Mouse (Mus musculus): Measurements from ENCODE around the gene Hsd11b1. TPM values are rescaled to one million over a fixed set of nuclear protein-coding genes. Genes with fewer than 3 reads are reported as not detected.
A peak's percentile ranks its signal among the peaks of the same experiment; 100 is the strongest.

Gene Hsd11b1
- total and polyA plus RNA-seq, 2 experiments from 2014 or later: 2.8 to 3.0 TPM

DNA sequence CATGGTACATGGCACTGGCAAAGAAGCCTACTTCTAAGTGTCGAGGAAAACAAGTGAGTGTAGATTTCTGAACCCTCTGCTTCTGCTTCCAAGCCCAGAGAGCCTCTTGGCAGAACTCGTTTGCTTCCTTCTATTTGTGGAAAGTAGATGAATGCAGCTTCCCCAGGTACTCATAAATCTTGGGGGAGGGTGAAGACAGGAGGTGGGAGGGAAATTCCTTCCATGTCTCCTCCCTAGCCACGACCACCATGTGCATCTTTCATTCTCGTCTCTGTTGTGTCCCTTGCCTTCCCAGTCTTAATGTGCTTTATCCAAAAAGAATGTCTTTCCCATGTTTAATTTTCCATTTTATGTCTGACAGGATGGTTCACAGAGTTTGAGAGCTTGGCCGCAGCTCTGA is 11.3 kb downstream of the Hsd11b1 start:
- Histone ChIP-seq H3K4me3 (ENCODE audit: low read depth, low read length) (no peak overlapping the region), H3K27me3 (ENCODE audit: insufficient read depth, low read length) (no peaks in the 10 kb centered on the region), H3K4me1 (ENCODE audit: insufficient read depth, low read length) (no peaks in the 10 kb centered on the region), H3K36me3 (ENCODE audit: insufficient read depth, low read length) (no peaks in the 10 kb centered on the region), H3K27ac (ENCODE audit: low read depth, low read length) (no peak overlapping the region), H3K4me2 (ENCODE audit: low read depth, low read length, poor library complexity, severe bottlenecking) (no peak overlapping the region), H3K9me3 (ENCODE audit: low read length) (no peaks in the 10 kb centered on the region), H3K9ac (replicated peaks; ENCODE audit: low read length, poor library complexity, severe bottlenecking) (no peak overlapping the region)
- ATAC-seq (ENCODE audit: low FRiP score): no peak
- WGBS: 54% methylated on average over 5 of the region's 5 CpGs
- peak; percentile 18 for DNase-seq (ENCODE audit: low spot score)
- TF ChIP-seq CTCF (IDR thresholded peaks at IDR 0.05): no peak

DNA sequence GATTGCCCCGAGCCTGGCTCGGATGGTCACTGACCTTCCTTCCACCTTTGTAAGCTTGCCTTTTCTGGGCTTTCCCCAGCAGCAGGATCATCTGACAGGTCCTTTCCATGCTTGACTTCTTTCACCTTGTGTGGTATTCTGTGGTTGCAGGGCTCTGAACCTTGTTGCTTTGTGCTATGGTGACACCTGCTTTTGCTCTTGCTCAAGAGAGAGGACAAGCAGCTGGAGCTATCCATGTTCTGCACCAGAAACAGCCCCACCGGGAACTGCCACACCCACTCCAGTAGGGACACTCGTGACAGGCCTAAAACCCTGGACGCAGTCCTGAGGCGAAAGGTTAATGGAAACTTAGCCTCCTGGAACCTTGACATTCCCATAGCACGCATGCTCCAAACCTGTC is 12.5 kb downstream of the Hsd11b1 start:
- Histone ChIP-seq H3K9ac (replicated peaks; ENCODE audit: low read length, poor library complexity, severe bottlenecking) (no peak overlapping the region), H3K4me2 (ENCODE audit: low read depth, low read length, poor library complexity, severe bottlenecking) (no peak overlapping the region), H3K4me3 (ENCODE audit: low read depth, low read length) (no peak overlapping the region), H3K27ac (ENCODE audit: low read depth, low read length) (no peak overlapping the region), H3K4me1 (ENCODE audit: insufficient read depth, low read length) (no peaks in the 10 kb centered on the region), H3K9me3 (ENCODE audit: low read length) (no peaks in the 10 kb centered on the region), H3K36me3 (ENCODE audit: insufficient read depth, low read length) (no peaks in the 10 kb centered on the region), H3K27me3 (ENCODE audit: insufficient read depth, low read length) (no peaks in the 10 kb centered on the region)
- 80% methylated on average over 7 of the region's 7 CpGs for WGBS
- no peak for ATAC-seq (ENCODE audit: low FRiP score)
- TF ChIP-seq CTCF (IDR thresholded peaks at IDR 0.05): no peak
- DNase-seq (ENCODE audit: low spot score): no peak

DNA sequence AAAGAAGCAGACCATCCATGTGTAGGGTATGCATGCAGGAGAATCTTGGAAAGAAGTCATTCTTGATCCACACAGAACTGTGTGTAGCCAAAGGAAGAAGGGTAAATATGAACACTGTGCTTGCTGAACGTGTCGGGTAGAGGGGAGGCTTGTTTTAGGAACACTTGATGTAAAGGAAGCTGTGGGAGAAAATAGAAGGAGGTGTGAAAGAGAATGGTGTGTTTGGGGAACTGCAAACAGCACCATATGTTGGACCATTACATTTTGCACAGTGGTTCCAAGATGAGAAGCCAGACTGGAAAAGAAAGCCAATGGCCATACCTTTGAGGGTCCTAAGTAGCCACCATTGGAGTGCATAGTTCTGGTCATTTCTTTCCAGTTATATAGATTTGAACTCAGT is 13.8 kb downstream of the Hsd11b1 start:
- Histone ChIP-seq H3K27me3 (ENCODE audit: insufficient read depth, low read length) (no peaks in the 10 kb centered on the region), H3K9ac (replicated peaks; ENCODE audit: low read length, poor library complexity, severe bottlenecking) (no peak overlapping the region), H3K4me1 (ENCODE audit: insufficient read depth, low read length) (no peaks in the 10 kb centered on the region), H3K36me3 (ENCODE audit: insufficient read depth, low read length) (no peaks in the 10 kb centered on the region), H3K27ac (ENCODE audit: low read depth, low read length) (no peak overlapping the region), H3K4me2 (ENCODE audit: low read depth, low read length, poor library complexity, severe bottlenecking) (no peak overlapping the region), H3K9me3 (ENCODE audit: low read length) (no peaks in the 10 kb centered on the region), H3K4me3 (ENCODE audit: low read depth, low read length) (no peak overlapping the region)
- ATAC-seq (ENCODE audit: low FRiP score) (no peak), DNase-seq (ENCODE audit: low spot score) (no peak)
- TF ChIP-seq CTCF (IDR thresholded peaks at IDR 0.05): no peak
- 86% methylated on average over 2 of the region's 2 CpGs for WGBS

DNA sequence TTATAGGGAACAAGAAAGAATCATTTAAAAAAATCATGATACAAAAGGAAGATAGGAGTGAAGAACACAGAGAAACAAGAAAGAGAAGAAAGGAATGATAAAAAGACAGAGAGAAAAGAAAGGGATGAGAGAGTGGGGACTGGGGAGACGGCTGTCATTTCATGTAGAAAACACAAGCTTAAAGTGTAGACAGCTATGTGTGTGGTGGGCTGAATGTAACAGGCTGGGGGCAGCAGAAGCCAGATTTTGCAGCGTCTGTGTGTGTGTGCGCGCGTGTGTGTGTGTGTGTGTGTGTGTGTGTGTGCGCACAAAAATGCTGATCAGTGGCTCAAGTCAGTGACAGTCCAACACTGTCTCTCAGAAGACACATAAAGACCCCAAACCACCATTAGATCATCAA is 19.6 kb downstream of the Hsd11b1 start:
- Histone ChIP-seq H3K4me1 (ENCODE audit: insufficient read depth, low read length) (no peaks in the 10 kb centered on the region), H3K9ac (replicated peaks; ENCODE audit: low read length, poor library complexity, severe bottlenecking) (no peak overlapping the region), H3K27me3 (ENCODE audit: insufficient read depth, low read length) (no peaks in the 10 kb centered on the region), H3K27ac (ENCODE audit: low read depth, low read length) (no peak overlapping the region), H3K4me2 (ENCODE audit: low read depth, low read length, poor library complexity, severe bottlenecking) (no peak overlapping the region), H3K4me3 (ENCODE audit: low read depth, low read length) (no peak overlapping the region), H3K36me3 (ENCODE audit: insufficient read depth, low read length) (no peaks in the 10 kb centered on the region), H3K9me3 (ENCODE audit: low read length) (no peaks in the 10 kb centered on the region)
- DNase-seq (ENCODE audit: low spot score): no peak
- 75% methylated on average over 6 of the region's 6 CpGs for WGBS
- ATAC-seq (ENCODE audit: low FRiP score): no peak
- TF ChIP-seq CTCF (IDR thresholded peaks at IDR 0.05): no peak

DNA sequence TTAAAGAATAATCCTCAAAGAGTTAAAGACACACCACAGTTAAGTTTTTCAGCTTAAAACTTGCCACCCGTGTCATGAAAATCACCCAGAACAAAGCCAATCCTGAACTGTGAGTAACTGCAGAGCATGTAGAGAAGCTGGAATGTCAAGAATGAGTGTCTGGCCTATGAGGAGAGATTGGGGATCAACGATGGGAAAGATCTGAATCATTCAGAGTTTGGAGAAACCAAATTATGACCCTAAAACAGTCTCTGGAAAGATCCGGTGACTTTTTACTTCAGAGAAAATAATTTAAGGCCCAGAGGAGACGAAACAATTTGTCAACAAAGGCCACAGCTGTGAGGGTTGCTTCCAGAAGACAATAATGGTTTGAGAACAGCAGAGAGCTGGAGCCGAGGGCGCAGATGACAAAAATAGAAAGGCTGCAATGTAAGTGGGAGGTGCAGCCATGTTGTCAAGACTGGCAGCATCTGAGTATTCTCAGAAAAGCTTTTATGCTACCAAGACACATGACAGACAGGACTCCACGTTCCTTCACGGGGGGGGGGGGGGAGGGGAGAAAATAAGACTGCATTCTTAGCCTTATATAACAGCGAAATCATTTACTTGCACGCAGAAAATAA is 20.2 kb downstream of the Hsd11b1 start:
- H3K4me1 ChIP-seq (ENCODE audit: insufficient read depth, low read length): no peaks in the 10 kb centered on the region
- H3K4me3 ChIP-seq (ENCODE audit: low read depth, low read length): no peak overlapping the region
- no peaks in the 10 kb centered on the region for H3K27me3 ChIP-seq (ENCODE audit: insufficient read depth, low read length)
- no peak overlapping the region for H3K9ac ChIP-seq (replicated peaks; ENCODE audit: low read length, poor library complexity, severe bottlenecking)
- no peak overlapping the region for H3K4me2 ChIP-seq (ENCODE audit: low read depth, low read length, poor library complexity, severe bottlenecking)
- WGBS: 58% methylated on average over 10 of the region's 10 CpGs
- H3K9me3 ChIP-seq (ENCODE audit: low read length): no peaks in the 10 kb centered on the region
- no peak for DNase-seq (ENCODE audit: low spot score)
- ATAC-seq (ENCODE audit: low FRiP score): no peak
- no peak for TF ChIP-seq CTCF (IDR thresholded peaks at IDR 0.05)
- no peaks in the 10 kb centered on the region for H3K36me3 ChIP-seq (ENCODE audit: insufficient read depth, low read length)
- H3K27ac ChIP-seq (ENCODE audit: low read depth, low read length): no peak overlapping the region

DNA sequence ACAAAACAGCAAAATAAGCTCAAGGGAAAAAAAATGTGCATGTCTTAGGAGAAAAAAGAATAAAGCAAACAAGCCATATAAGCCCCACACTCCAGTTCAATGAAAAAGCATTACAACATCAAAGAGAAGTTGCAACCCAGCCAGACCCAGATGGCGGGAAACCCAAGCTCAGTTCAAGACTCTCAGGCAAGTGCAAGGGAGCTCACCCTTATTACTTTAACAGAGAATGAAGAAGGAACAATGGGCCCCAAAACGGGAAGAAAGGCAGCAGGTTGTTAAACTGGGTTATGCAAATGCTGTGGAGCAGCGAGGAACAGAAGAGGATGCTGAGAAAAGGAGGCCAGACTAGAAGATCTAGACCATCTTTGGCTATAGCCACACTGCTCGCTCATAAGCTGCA is 21.0 kb downstream of the Hsd11b1 start:
- H3K9ac ChIP-seq (replicated peaks; ENCODE audit: low read length, poor library complexity, severe bottlenecking): no peak overlapping the region
- H3K4me1 ChIP-seq (ENCODE audit: insufficient read depth, low read length): no peaks in the 10 kb centered on the region
- H3K36me3 ChIP-seq (ENCODE audit: insufficient read depth, low read length): no peaks in the 10 kb centered on the region
- no peak for TF ChIP-seq CTCF (IDR thresholded peaks at IDR 0.05)
- no peak for DNase-seq (ENCODE audit: low spot score)
- no peak overlapping the region for H3K4me2 ChIP-seq (ENCODE audit: low read depth, low read length, poor library complexity, severe bottlenecking)
- no peak overlapping the region for H3K27ac ChIP-seq (ENCODE audit: low read depth, low read length)
- no peak overlapping the region for H3K4me3 ChIP-seq (ENCODE audit: low read depth, low read length)
- no peak for ATAC-seq (ENCODE audit: low FRiP score)
- H3K9me3 ChIP-seq (ENCODE audit: low read length): no peaks in the 10 kb centered on the region
- H3K27me3 ChIP-seq (ENCODE audit: insufficient read depth, low read length): no peaks in the 10 kb centered on the region
- 60% methylated on average over 4 of the region's 4 CpGs for WGBS
